Mouse (Mus musculus) cerebellum, postnatal 14 days (tissue): ENCODE data around the gene Zp1.
A peak's percentile ranks its signal among the peaks of the same experiment; 100 is the strongest.

Source experiments
- DNase-seq, 2 experiments: peaks; one replicate each; pipeline ENCODE4 v3.0.0; 2021; ENCODE audit warnings: mixed read lengths in 2 of 2

Gene Zp1

DNA sequence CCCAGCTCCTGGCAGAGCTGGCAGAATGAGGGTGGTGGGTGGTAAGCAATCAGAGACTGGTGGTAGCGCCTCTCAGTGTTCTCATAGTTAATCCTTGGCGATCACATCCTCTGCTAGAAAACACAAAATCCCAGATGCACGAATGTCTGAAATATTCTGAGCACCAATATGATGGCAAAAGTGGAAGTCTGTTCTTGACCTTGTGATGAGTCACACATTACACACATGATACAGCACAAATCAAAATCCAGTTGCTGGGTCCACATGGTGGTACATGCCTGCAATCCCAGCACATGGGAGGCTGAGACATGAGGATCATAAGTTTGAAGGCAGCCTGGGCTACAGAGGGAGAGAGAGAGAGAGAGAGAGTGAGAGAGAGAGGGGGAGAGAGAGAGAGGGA, 626 bp upstream of the Zp1 start:
- DNase-seq = no peak

DNA sequence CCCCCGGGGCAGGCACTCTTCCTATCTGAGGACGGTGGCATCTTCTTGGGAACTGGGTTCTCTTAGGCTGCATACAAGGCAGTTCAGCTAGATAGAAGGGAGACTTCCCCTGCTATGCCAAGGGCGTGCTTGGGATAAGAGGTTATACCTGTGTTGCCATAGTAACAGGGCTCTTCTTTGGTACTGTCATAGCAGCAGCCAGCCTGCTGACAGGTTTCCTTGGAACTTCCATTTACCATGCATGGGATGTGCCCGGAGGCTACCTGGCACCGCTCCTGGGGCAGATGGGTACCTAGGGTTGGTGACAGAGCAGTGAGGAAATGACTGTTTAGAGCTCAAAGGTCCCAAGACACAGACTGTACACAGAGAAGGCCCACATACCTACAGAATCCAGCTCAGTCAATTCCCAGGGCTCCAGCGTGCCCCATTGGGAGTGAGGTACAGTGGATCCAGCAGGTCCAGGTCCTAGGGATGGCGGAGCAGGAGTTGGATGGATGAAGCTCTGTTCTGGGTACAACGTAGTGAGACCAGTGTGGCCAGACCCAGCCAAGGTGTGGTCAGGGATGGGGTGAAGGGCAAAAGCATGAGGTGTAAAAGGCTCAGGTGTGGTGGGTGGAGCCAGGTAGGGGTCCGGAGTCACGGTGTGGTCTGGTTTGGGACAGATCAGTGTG, 2.0 kb downstream of the Zp1 start:
- DNase-seq = peak; percentile 56 to 66

DNA sequence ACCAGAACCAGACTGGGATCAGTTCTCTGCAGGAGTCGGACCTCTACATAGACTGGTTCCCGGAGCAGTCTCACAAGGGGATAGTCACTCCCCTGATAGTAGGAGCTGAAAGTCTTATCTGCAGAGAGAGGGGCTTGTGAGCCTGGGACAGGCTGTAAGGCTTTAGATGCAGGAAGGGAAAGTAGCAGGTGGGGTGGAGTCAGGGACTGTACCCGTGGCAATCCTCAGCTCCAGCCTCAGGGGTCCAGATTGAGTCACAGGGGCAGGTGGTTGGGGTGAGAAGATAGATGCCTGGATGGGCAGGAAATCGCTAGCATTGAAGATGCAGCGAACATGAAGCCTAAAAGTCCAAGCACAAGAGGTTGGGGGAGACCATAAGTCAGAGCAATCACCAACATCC, 3.9 kb downstream of the Zp1 start:
- DNase-seq = no peak

DNA sequence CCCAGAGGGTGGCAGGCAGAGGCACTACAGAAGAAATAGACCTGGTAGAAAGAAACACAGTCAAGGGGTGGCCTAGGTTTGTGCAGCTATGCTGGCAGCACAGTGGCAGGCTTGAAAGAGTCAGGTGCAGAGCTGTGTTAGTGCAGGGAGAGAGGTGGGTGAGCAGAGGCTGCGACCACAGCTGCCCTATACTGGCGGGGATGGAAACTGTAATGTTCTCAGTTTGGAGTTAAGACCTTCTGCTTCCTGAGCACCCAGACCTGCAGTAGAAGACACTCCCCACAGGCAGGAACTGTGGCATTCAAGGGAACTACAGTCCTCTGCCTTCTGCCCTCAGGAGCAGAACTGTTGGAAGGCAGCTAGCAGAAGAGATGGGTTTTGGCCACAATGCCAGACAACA, 5.6 kb downstream of the Zp1 start:
- DNase-seq = no peak

- no peak for DNase-seq
These were observed 6.1 kb downstream of the Zp1 start for GRCm38 (mm10) chr19:10914291-10914690.

DNA sequence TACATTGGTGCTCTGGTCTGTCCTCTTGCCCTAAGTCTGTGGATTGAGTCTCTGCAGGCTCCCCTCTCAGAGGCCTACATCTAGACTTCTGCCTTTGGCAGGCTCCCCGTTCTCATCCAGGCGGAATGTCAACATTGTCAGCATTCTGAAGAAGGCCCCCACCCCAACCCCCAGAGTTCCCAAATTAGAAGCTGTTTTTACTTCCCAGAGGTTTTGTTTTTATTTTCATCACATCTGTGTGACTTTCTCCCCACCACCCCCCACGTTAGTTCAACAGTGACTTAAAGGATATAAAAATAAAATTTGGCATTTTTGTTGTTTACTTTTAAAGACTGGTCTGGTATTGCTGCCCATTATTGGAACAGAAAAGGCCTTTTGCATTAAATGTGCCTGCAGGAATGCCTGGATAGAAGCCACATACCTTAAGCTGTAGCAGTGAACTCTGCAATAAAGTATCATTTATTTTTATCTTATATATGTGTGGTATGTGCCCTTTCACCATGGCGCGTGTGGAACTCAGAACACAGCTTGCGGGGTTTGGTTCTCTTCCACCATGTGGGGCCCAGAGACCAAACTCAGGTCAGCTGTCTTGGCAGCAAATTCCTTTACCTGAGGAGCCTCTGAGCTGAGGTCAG, 11.2 kb downstream of the Zp1 start:
- no peak for DNase-seq

DNA sequence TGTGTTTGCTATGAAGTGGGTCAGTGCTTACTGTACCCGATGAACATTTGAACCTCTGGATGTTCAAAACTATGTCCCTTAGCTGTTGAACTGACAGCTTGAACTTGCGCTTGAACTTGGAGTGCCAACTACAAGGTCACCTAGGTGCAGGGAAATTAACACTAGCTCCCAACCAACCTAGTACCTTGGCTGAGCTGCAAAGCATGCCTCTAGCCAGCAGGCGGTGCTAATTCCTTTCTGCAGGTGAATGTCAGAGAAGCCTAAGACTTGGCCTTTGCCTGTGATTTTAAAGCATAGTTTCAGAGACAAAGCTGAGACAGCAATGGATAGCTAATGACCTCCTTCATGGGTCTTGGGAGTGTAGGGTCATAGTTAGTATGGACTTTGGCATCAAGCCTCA, 12.5 kb downstream of the Zp1 start:
- peak; percentile 71 to 83 for DNase-seq

DNA sequence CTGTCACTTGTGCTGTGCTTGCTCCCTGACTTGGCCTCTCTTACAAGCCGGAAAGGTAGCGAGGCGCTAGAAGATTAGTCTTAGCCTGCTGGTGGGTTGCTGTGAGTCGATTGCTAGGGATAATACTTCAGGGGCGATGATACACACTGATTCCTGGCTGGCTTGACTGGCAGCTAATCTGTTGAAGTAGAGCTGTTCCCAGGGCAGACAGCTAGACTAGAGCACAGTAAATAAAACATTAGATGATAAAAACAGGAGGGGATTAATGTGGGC, 14.8 kb downstream of the Zp1 start:
- DNase-seq = no peak

DNA sequence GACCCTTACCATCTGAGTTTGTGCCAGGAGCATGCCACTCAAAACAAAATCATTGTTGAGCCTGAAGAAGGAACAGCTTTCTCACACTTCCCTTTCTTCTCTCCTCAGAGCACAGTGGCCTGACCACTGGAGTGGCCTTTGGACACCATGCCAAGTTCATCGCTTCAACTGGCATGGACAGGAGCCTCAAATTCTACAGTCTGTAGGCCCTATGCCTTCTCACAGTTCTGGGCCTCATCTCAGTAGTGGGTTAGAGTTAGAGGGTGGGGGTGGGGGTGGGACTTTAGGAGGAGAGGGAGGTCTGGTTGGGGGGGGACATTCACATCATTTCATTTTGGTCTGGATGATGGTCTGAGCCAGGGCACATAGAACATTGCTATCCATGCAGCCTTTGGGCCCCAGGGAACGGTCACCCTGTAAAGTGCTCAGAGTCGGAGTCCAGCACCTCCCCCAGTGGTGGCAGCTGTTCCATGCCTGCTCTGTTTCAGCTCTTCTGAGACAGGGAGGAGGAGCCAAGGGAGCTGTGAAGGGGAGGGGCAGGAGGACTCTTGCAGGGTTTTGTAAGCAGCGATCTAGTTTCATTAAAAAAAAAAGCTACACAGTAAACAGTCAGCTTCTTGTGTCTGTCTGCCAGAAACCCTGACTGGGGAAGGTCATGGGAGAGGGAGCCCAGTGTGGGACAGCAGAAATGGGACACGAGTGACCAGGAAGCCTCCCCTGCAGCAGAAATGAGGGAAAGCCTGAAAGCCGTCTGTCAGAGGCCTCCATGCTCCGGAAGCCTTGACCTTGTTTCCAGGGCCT, 15.3 kb downstream of the Zp1 start:
- DNase-seq = no peak

DNA sequence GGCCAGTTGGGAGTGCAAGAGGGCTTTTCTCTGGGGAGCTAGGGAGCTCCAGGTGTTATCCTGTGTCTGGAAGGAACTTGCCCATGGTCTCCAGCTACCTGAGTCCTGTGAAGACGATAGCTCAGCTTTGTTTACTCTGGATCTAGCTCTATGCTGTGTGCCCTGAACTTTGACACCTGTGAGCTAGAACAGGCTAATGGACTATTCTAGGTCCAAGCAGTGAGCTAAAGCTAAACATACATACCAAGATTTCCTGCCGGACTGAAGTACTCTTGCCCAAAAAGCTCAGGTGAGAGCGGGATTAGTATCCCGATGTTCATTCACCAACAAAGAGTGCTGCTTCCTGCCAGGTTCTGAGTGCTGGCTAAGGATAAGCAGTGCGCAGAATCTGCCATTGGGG, 15.9 kb downstream of the Zp1 start:
- DNase-seq = no peak

GRCm38 (mm10) chr19:10901046-10901445, 19.4 kb downstream of the Zp1 start:
- DNase-seq = no peak

DNA sequence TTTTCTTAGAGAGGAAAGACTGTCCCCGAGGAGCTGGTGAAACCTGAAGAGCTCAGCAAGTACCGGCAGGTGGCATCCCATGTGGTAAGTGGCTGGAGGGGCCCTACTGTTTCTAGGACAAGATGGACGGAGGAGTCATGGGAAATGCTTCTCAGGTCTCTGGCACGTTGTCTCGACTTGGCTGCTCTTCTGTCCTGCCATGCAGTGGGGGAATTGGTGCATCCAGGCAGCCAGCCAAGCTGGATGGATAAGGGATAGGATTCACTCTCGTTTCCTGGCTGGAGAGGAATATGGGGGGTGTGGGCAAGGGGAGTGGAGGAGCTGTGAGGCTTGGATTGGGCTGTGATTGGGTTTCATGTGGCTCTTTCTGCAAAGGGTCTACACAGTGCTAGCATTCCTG, 20.1 kb downstream of the Zp1 start:
- peak in 1 of 2 experiments; percentile 41 for DNase-seq

DNA sequence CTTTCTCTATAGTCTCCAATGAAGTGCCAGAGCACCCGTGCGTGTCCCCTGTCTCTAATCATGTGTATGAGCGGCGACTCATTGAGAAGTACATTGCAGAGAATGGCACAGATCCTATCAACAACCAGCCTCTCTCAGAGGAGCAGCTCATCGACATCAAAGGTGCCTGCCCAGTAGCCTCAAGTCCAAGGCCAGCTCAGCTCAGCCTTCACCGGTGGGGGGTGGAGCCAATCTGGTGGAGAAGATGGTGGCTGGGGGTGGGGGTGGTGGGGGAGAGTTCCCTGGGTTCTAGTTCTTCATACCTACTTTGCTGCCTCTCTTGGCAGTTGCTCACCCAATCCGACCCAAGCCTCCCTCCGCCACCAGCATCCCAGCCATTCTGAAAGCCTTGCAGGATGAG, 22.9 kb downstream of the Zp1 start:
- DNase-seq = no peak

DNA sequence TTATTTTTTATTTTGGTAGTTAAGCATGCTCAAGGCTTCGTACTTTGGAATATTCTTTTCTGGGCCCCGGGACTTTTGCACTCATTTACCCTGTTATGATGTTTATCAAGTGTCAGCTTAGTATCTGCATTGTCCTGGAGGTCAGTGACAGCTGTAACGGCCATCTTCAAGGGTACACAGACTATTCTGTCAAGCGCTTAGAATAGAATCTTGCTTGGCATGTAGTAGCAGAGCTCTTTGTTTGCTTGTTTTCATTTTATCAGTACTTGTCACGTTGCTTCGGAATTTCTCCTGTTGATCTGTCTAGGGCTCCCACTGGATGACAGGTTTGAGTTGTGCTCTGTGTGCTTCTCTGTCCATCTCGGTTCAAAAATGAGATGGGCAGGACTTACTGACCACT, 23.6 kb downstream of the Zp1 start:
- DNase-seq = no peak

DNA sequence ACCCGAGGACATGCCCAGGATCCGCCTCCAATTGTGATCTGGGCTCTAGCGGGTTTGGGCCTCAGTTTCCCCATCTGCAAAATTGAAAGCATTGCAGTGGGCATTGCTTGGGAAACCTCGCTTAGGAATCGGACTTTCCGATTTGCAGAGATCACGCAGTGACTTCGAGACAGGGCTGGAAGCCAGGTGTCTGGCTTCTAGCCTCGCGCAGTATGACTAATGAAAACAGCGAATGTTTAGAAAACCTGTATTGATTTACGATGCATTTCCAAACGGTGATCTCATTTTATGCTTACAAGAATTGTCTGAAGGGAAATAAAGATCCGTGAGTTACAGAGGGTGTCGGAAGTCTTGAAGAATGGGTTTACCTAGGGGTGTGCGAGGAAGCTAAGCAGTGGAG, 24.7 kb downstream of the Zp1 start:
- no peak for DNase-seq

DNA sequence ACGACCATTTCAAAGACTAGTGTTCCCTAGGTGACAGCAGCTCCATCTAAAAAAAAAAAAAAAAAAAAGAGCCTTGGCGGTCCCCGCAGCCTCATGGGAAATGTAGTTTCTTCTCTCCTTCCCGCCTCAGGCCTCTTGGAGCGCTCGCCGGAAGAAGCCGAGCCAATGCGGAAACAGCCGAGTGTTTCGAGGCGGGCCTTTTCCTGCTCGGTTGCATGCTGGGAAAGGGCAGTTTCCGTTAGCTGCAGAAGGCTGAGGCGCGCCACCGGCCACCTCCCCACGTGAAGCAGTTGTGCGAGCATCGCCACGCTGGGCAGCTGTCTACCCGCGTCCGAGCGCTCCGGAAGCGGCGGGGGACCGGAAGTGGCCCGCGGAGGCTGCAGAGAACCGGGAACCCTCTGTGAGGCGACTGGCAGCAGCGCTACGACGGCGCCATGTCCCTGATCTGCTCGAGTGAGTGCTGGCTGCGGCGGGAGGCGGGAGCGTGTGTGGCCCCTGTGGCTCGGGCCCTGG, 25.4 kb downstream of the Zp1 start, which contains the start of gene Prpf19:
Prpf19 (plus strand) TSS at position 216 of the 513 bp plus-strand sequence.
- peak; percentile 99 to 100 for DNase-seq

GRCm38 (mm10) chr19:10892201-10892600, 28.2 kb downstream of the Zp1 start:
- DNase-seq = no peak

DNA sequence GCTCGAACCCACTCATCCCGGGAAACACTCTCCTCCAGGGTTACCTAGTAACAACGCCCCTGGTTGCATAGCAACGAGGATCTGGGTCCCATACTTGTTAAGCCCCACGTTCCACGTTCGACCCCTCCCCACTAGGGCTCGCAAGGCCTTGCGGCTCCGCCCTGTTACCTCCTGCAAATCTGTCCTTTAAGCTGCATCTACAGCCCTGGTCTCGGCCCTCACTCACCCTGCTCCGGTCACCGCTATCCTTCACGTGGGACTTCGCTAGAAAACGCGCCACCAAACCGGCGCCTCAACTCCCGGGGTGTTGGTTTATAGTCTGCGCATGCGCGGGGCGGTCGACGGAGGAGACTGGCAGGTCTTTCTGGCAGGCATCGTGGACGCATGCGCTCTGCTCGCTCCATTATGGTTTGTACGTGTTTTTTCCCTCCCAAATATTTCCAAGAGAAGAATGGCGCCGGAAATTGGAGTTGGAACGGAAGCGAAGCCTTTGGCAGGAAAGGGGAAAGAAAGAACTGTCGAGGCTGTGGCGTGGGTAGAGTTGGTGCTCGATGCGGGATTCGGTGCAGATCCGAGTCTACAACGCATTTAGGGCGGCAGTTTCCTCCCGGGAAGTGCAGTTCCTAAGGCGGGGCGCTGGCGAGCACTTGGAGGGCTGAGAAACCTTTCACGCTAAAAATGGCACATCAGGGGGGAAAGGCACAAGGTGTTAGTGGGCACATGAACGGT, 38.8 kb downstream of the Zp1 start, which contains the start of gene Tmem109:
Tmem109 (minus strand) TSS at position 576 of the 729 bp plus-strand sequence.
- DNase-seq = peak; percentile 95 to 97

DNA sequence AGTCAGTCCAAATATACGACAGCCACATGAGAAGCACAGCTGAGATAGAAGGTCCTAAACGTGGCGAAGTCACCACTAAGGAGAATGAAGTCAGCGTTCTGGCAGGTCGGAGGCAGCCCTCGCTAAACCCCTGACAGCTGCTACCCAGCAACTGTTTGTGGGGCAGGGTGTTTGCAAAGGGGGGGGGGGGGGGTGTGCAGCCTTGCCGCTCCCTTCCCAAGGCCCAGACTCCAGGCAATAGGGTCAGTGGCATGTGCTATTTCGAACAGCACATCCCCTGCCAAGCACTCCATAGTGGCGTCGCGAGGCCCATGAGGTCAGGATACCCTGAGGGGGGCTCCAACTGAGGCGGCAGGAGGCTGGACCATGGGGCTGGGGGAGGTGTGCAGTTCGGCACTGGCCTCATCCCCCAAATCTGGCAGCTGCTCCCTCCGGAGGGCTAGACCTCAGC, 39.4 kb downstream of the Zp1 start:
- DNase-seq = no peak

DNA sequence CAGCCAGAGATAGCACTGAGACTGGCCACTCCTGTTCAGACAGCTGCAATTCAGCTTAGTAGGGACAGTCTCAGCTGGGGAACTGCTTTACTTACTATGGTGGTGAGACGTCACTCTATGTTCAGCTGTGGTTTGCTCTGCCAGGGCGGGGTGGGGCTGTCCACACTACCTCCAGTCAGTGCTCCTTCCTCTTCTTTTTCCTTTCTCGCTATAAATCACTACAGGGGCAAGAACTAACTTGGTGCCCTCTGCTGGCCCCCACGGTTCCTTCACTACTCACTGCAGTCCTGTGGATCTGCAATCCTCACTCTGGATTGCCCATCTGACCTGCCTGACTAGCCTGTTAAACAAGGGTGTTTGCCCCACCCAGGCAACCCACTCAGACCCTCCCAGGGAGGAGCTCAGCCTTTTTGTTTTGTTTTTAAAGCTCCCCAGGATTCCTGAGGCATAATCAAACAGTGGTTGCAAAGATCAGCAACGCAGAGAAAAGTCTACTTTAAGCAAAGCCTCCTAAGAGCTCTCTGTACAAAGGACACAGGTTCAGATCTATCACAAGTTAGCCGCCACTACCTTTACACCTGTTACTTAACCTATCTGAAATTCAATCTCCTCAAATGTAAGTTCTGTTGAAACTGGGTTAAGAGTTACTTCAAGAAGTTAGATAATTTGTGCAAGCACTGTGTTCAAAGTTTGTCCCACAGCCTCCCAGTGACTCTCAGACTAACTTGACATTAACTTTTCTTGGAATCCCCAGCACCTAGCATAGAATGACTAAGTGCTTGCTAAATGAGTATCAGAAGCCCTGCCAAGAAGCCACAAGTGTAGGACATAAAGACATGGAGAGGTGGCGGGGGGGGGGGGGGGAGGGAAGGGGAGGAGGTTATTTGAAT, 40.1 kb downstream of the Zp1 start:
- DNase-seq = peak; percentile 58 to 70

DNA sequence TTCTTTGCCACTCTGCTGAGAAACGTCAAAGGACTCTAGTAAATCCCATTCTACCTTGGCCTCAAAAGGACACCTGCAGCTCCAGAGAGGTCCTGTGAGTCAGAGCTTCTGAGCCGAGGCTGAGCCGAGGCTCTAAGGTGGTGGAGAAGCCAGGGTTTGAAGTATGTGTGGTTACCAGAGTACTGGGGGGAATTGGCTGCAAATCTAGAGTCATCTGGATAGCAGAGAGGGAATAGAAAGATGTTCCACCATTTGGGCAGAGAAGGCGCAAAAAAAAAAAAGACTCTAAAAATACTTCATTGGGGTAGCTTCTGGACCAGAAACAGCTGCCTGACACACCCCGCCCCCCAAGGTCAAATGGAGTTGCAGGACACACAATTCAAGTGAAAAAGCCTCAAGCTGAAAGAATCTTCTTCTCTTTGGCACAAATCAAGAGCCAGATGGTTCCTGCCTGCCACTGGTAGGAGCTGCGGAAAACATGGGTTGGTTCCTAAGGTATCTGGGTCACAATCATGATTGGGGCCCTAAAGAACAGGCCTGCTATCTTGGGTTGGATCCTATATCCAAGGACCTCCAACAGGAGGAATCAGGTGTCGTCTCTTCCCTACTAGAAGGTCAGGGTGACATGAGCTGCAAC, 42.1 kb downstream of the Zp1 start:
- peak; percentile 73 to 81 for DNase-seq
